Mouse (Mus musculus) fibroblast of lung, adult 2 months (primary cell): Measurements from ENCODE around the gene Gabra4.
"Not testable (repeated sequence)": the region's sequence is repeated elsewhere in the genome, so short reads cannot be mapped to it uniquely, and the experiment has no call there.

ENCODE experiments used
- DNase-seq: peaks from one replicate; pipeline ENCODE4 v3.0.0-alpha.2; 2011; ENCODE audit warnings: low read depth

The Gabra4 gene

DNA sequence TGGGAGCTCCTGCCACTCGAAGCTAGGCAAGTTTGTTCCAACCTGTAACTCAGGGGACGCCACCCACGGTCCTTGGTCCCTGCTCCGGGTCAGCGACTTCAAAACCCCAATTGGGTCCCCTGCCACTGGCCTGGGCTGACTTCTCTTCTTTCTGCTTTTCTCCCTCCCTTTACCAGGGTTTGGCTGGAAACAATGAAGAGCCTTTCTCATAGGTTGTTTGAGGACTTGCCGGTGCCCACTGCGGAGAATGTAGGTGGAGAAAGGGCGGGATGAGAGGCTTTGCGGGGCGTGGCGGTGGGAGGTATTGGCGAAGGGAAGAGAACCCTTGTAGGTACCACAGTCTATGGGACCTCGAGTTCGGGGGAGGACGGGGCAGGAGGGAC, at the start of gene Gabra4:
Gabra4 (minus strand) TSS at position 194 of the 383 bp plus-strand sequence.
- no peak for DNase-seq

DNA sequence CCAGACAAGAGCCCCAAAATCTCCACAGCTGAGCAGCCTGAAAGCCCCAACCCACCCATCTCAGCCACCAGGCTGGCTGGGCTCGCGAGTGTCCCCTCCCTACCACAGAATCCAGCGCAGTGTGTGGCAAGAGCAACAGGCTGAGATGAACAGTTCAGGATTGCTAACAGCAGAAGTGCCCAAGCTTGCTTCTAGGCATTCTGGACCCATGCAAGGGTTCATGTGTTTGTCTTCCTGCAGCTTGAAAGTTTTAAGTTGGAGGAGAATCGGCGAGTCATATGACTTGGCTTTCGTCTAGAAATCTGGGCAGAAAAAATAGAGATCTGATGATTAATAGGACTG, 43.1 kb upstream of the Gabra4 start:
- peak; percentile 1 for DNase-seq

DNA sequence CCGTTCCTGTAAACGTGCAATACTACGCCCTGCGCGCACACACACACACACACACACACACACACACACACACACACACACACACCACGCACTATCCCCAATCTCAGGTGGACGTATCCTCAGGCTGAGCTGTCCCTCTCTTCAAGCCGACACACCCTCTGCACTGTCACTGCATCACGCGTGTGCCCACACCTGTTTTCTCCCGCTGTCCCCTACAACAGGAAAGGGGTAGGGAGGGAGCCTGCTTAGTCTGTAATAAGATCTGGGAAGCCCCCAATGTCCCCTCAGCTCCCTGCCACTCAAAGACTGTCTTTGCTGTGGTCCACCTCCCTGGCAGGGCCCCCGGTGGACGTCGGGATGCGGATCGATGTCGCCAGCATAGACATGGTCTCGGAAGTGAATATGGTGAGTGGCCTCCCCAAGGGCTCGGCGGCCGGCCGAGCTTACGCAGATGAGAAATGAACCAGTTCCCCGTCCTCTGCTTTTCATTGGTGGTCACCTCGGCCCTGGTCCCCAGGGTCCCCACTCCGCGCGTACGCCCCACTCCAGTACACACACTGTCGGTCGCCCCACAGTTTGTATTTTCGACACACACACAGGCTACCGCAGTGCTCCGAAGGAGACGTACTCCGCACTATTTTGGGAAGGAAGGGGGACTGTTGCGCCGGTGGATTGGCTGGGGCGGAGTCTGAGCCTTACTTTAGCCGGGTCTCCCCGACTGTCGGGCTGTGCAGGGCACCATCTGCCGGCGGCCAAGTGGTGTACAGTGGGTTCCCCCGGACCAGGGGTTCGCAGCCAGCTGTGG, 42.6 kb upstream of the Gabra4 start:
- DNase-seq = no peak

DNA sequence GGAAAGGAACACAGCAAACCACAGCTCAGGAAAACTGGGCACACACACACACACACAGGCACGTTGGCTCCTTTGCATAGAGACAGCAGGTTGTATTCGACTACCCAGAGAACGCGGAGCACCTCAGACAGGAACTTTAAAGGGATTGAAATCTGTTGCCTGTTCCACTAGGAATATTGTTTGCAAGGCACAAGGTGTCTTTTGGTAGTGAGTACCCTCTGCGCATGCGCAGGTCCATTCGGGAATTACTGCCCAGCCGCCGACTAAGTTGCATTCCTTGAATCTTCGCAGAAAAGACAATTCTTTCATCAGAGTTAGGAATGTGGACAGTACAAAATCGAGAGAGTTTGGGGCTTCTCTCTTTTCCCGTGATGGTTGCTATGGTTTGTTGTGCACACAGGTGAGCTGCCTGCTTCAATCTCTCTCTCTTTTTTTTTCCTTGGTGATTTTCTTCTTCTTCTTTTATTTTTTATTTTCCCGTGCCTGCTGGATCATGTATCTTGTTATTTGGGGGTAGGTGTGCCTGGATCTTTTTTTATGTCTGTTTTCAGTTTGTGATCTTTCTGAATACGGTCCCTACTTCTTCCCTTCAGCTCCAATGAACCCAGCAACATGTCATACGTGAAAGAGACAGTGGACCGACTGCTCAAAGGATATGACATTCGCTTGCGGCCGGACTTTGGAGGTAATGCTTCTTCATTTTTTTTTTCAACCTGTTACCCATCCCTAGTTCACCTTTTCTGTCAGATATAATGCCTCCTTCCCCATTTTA, 41.8 kb upstream of the Gabra4 start:
- DNase-seq = no peak

DNA sequence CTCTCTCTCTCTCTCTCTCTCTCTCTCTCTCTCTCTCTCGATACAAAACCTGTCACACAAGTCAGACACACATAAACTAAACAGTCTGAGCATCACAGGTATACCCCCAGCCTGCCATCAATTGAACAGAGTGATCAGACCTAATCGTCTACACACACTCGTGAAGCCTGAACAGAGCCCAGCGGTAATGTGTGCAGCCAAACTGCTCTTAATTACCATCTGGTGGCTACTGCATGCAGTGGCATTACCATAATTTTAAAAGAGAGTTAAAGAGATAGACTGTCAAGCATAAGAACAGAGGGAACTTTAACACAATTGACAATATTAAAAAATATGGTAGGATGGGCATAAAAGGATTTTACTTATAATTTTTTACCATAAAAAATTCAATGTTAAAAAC, 7.5 kb upstream of the Gabra4 start:
- DNase-seq = no peak

DNA sequence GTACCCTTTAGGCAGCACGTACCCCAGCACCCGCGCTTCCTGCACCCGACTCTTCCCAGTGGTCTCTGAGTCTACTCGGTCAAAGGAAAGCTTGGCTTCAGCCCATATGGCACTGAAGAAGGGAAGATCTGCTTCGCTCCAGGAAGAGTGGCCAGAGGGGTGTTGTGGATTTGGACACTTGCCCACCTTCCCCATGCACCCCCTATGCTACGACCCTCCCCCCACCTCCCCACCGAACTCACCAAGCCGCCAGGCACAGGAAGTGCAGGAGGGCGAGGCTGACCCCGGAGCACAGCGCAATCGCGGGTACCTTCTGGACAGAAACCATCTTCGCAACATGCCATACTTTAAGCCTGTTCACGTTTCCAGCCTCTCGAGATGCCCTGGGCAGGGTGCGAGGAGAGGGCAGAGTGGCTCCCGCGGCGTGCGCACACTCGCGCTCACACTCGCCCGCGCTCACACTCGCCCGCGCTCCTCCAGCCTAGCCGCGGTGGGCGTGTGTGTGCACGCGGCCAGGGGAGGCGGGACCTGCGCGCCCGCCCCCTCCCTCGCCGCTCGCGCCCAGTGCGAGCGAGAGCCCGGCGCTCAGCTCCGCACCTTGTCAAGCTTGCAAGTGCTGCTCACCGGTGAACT, 510 bp downstream of the Gabra4 start, which contains the start of gene Gabrb1:
Gabrb1 (plus strand) TSS at position 632 of the 633 bp plus-strand sequence.
- no peak for DNase-seq

DNA sequence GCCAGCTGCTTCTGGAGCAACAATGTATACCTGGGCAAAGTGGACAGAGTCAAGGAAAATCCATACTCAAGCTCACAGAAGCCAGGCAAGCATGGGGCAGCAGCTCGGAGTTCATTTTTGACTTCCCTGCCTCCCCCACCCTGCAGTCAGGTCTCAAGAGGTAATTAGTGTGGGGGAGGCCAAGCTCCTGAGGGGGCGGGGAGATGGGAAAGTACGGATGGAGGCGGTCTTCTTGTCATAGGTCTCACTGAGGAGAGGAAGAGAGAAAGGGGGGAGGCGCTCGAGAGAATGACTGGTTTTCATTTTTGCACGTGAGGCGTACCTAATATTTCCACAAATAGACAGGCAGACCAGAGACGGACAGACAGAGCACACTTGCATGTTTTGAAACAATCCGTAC, 1.3 kb downstream of the Gabra4 start:
- no peak for DNase-seq

DNA sequence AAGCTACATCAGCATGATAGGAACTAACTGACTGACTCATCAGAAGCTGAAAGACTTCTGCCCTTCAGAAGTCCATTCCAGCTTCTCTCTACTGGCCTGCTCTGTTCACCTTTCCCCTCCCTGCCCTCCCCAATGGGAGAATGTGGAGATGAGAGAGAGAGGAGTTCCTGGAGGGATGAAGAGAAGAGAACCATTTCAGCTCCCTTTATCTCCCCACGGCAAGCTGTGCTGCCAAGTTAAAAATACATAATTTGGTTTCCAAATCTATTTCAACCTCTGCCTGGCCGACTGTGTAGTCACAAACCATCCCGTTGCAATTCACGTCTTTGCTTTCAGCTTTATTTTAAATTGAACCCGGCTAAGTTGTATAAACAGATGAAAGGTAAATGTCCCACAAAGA, 4.1 kb downstream of the Gabra4 start:
- no peak for DNase-seq

DNA sequence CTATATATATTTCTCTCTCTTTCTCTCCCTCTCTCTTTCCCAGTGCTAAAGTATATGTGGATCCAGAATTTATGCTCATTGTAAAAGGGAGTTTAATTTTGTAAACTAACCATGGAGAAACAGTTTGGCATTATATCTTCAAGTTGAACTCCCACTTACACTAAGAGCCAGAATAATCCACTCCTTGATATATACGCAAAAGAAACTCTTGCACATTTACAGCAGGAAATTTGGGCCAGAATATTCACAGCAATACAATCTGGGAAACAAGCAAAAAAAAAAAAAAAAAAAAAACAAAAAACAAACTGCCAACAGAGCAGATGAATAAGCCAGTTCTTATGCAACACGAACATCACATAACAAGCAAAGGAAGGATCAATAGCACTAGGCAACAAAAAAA, 10.0 kb downstream of the Gabra4 start:
- DNase-seq = no peak

DNA sequence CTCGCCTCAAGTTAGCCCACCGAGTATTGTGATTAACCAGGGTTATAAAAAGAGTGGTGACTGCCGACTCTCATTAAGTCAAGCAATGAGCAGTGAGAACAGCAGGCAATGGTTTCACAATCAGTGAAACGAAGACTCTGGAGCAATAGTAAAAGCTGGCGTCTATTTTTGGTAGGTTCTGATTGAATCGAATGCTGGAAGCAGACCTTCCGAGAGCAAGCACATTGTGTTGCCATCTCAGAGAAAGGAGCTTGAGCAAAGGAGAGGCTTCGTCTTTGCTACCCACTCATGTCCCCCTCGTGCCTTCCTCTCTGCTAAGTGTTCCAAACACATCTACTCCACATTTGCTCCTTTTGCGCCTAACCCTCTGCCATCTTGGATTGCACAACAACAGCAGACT, 18.3 kb downstream of the Gabra4 start:
- no peak for DNase-seq

DNA sequence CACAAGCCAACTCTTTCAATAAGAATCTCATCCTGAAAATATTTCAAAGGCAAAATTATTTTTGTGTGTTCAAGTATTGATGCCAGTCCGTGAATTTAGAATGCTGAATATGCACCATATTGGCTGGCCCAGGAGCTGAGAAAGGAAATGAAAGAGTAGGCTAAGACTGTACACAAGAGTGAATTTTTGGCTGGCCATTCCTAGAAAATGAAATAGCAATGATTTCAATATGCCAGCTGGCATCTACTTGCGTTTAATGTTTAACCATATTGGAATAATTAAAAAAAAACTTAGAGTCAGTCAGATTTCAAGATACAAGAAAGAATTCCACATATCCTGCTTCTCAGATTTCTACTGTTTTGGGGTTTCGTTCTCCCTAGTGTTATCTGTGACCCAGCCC, 30.3 kb downstream of the Gabra4 start:
- no peak for DNase-seq

DNA sequence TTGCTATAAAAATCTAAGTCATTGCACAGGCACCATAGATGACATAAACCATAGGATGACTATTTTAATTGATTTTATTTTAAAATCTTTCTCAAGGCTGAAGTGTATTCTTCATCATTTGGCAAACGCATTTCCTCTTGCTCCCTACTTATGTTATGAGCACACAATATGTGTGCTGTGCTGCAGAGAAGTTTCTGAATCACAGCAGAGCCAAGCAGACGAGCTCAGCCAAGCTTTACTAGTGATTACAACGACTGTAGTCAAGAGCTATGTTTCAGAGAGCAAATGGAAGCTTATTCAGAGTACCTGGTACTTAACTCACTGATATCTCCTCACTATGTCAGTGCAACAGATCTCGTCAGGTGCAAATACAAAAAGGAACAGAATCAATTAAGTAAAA, 41.4 kb downstream of the Gabra4 start:
- DNase-seq = no peak

DNA sequence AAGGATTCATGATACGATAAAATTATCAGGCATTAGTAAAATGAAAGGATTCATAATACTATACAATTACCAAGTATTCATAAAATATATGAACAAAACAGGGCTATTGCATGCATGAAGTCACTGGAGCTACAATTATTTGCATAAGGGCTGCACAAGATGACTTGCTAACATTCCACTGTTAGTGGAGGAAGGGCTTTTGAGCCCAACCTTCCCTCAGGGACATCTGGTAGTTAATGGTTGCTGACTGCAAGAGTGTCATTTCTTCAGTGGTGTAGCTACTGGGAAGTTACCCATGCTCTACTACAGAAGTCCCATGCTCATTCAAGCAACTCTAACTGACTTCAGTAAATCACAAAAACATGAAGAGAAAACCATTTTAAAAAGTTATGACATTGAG, 43.8 kb downstream of the Gabra4 start:
- DNase-seq = no peak

DNA sequence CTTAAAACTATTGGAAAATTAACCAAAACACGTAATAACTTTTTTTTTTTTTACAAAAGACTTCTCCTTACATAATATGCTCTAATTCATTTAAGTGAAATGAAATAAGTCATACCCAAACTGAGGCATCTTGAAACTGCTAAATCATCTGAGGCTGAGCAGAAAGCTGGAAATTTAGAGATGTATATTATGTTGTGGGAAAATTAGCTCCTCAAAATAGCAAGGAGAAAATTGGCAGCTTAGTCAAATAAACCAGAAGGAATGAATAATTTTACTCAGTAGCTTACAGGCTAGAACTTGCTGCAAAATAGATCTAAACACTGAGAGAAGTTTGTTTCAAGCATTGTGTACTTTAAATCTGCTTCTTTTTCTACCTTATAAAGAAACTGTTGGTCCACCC, 49.4 kb downstream of the Gabra4 start:
- no peak for DNase-seq

DNA sequence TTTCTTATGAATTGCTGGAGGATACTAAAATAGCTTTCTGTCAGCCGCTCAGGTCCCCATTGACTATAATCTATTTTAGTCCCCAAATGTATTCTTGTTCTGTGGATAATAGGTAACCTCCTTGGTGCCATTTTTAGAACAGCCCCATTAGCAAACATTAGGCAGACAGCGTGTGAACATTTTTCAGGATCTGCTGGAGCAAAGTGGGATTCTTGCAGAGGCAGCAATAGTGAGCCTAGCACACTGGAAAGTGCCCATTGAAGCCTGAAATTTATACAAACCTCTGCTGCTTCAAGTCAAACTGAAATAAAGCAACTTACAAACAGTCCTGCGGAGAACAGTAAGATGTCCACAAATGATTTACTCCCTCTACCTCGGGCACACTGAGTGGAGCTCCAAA, 51.2 kb downstream of the Gabra4 start:
- no peak for DNase-seq

DNA sequence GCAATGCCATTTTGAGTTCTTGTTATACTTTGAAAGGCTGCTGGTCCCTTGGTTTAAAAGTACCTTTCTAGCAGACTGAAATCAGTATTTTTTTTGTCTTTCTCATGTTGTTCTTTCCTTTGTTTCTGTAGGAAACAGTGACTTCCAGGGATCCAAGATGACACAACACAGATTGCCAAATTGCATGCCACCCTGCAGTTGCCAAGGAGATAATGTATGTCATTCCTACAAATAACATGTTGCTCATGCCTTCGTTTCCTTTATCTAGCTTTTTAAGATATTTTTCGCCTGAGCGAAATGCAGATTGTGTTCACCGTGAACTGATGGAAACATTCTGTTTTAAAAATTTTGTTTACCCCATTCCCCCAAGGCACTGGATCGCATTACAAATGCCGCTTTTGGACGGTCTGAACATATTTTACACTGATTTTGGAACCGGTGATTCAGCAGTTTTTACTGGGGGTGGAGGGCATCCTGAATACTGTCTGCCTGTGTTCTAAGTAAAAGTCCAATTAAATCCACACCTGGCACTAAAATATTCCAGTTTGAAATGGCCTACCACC, 53.9 kb downstream of the Gabra4 start:
- no peak for DNase-seq

DNA sequence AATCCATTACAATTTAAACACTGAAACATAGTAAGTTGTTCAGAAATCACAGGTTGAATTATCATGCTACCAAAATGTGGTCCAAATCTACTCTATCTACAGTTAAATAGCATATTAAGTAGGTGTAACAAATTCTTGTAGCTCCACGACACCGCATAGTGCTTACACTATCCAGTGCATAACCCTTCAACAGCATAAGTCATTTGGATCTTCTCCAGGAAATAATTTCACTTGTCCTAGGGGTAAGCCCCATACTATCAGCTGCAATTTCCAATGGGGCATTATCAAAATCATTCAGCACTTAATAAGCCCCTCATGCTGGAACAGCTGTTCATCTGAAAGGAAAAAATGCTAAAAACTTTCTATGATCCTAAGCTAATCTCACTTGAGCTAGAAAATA, 62.8 kb downstream of the Gabra4 start:
- DNase-seq = no peak

DNA sequence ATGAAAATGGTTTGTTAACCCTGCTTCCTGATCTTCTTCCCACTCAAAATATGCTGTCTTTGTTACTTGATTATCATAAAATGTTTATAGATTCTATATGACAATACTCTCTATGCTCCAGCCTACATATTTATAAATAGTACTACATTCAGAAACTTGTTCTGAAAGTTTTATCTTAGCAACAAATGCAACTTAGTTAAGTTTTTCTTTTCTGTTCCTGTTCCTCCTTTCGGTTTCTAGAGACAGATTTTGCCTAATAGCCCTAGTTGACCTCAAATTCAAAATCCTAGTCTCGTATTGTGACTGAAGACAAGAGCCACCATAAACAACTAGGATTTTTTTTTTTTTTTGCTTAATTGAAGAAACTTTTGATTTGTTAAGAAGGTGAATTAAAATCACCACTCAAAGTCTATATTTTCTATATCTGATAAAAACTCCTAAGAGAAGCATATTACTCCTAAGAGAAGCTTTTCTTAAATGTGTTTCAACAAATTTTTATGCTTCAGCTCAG, 64.3 kb downstream of the Gabra4 start:
- DNase-seq = no peak

DNA sequence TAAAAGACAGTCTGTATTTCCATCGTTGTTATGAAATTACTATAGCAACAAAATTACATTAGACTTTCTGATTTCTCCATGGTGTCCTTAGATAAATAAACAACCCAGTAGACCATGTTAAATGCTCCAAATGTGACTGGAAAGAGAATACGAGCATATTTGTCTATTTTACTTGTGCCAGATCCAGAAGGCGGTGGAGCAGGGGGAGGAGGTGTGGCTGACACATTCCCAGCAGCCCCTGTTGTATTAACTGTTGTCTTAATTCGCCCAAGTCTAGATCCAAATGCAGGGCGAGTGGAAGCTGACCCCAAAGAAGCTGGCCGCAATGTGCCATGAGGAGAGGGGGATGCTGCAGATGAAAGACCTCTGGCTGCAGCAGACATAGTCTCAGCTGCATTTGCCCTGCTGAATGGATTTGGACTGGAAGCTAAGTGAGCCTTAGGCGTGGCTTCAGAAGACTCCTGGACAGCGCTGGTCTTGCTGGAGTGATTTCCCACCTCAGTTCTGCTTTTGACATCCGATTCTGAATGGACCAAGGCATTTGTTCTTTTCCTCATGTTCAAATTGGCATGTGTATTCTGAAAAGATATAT, 86.4 kb downstream of the Gabra4 start:
- DNase-seq = no peak

DNA sequence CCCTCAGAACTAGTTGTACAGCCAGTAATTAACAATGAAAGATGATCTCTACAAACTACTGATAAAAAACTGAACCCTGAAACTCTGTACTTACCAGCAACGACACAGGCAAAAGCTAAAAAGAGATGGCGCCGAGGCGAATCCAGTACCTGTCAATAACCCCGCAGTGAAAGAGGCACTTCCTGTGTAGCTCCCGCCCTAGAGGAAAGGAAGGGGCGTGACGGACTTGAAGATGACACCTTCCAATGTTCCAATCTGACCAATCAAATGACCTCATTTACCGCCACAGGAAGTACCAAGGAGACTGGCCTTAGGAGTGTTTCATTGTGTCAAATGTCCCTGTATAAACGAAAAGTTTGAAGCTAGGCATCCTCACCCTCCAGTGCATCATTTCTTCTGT, 110.0 kb downstream of the Gabra4 start, which contains the start of gene Cox7b2:
Cox7b2 (minus strand) TSS at position 127 of the 400 bp plus-strand sequence.
- no peak for DNase-seq

DNA sequence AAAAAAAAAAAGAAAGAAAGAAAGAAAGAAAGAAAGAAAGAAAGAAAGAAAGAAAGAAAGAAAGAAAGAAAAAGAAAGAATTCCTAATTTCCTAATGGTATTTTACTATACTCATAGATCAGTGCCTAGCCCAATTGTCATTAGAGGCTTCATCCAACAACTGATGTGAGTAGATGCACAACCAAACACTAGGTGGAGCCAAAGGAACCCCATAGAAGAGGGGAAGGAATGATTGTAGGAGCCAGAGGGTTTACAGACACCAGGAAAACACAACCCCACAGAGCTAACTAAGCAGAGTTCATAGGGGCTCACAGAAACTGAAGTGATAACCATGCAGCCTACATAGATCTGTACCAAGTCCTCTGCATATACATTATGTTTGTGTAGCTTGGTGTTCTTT, 112.6 kb downstream of the Gabra4 start:
- no peak for DNase-seq

DNA sequence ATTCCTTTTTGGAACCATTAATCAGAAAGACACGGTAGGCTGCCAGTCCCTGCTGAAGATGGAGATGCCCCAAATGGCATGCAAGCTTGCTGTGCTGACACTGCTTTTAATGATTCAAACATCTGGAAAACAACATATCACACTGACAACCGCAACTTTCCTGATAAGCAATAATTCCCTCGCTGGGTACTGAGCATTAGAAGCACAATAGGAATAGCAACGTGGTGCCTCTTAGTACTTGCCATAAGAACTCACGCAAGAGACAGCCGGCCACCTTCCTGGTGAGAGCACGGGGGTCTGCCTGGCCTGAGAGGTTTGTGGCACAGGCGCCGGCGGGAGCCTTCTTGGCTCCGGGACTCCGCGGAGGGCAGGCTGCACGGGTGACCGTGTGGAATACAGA, 132.6 kb downstream of the Gabra4 start:
- not testable (repeated sequence) for DNase-seq
